Mouse (Mus musculus) forebrain, embryonic 15.5 days (tissue): ENCODE measurements around the gene Rpf2. TPM values are rescaled to one million over a fixed set of nuclear protein-coding genes. Genes with fewer than 3 reads are reported as not detected.
A peak's percentile ranks its signal among the peaks of the same experiment; 100 is the strongest.

Source experiments
- ATAC-seq: fragments of 200-750 bp; cut with Nextera tagmentation; replicated peaks from 2 replicates; pipeline ENCODE4 v1.8.0; 2017; ENCODE audit warnings: mild to moderate bottlenecking, moderate TSS enrichment, moderate library complexity
- H3K27ac ChIP-seq: fragments of 300-500 bp; sonication (generic); replicated peaks from 2 replicates; pipeline ENCODE4 v1.5.1; 2015; ENCODE audit warnings: mild to moderate bottlenecking, inconsistent platforms
- H3K27me3 ChIP-seq: fragments of 300-500 bp; sonication (generic); 2 replicates; pipeline ENCODE4 v1.6.1; 2015; ENCODE audit warnings: inconsistent platforms
- H3K36me3 ChIP-seq: fragments of 300-500 bp; sonication (generic); 2 replicates; pipeline ENCODE4 v1.6.1; 2015; ENCODE audit warnings: mild to moderate bottlenecking, inconsistent platforms
- H3K4me1 ChIP-seq: fragments of 300-500 bp; sonication (generic); 2 replicates; pipeline ENCODE4 v1.6.1; 2015; ENCODE audit warnings: inconsistent platforms
- H3K4me2 ChIP-seq: fragments of 300-500 bp; sonication (generic); replicated peaks from 2 replicates; pipeline ENCODE4 v1.6.1; 2015; ENCODE audit warnings: mild to moderate bottlenecking, inconsistent platforms
- H3K4me3 ChIP-seq: fragments of 300-500 bp; sonication (generic); 2 replicates; pipeline ENCODE4 v1.5.1; 2015; ENCODE audit warnings: mild to moderate bottlenecking, inconsistent platforms
- H3K9ac ChIP-seq: fragments of 300-500 bp; sonication (generic); replicated peaks from 2 replicates; pipeline ENCODE4 v1.6.1; 2015; ENCODE audit warnings: mild to moderate bottlenecking, inconsistent platforms
- H3K9me3 ChIP-seq: fragments of 300-500 bp; sonication (generic); 2 replicates; pipeline ENCODE4 v1.6.1; 2016; ENCODE audit warnings: inconsistent platforms
- WGBS: fragments of 180-500 bp; shearing (Covaris S2); methylation state at CpG from one replicate; pipeline ENCODE4 v1.1.7; 2015; ENCODE audit warnings: mixed read lengths; 5-methylcytosine and 5-hydroxymethylcytosine counted together
- polyA plus RNA-seq: library from polyadenylated mRNA; unstranded; fragments of >200 nt; fragmentation: Nextera tagmentation; extraction: Ambion mirVana; gene quantifications from 2 replicates; pipeline ENCODE4 v1.2.1, GENCODE M21; 2015

Rpf2 gene
- polyA plus RNA-seq, result 72.9 and 80.1 TPM in 2 replicates

DNA sequence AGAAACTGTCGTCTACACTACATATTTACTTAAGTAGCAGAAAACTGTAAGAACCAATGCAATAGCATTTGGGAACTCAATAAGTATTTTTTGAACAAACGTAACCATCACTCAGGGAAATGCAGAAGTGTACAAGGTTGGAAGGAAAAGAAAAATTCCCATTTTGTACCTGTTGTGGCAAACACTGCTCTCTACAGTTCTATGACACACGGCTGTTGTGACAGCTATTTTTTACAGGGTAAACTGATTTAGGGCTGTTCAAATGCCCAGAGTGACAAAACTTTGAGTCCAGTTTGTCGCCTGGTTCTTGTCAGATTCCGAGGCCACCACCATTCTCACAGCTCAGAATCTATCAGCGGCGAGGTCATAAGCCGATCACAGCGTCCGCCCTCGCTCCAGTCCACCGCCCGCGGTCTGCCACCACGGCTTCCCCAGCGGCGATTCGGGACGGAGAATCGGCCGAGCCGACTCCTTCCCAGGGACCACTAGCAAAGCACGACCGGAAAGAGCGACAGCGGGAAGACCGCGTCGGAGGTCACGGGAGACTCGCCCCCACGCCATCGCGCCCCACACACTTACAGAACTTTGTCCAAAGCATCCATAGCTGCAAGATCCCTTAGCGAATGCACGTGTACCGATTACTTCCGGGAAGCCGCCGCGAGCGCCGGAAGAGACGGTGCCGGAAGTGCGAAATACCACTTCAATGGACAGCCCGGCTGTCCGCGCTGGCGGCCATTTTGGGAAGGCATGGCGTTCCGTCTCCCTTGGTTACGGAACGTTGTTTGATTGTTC is at the start of gene Rpf2:
Gene Rpf2, minus strand, starts transcription at position 663 of the 792 bp plus-strand sequence.
- peaks cover 53% of the 10 kb centered on the region for H3K36me3 ChIP-seq
- peaks cover 15% of the 10 kb centered on the region for H3K4me1 ChIP-seq
- 1% methylated on average over 54 of the region's 54 CpGs for WGBS
- H3K4me3 ChIP-seq, result peak within 1 kb of the TSS; percentile 58
- H3K4me2 ChIP-seq, result peak within 1 kb of the TSS; percentile 76
- peak within 1 kb of the TSS; percentile 51 for H3K9ac ChIP-seq
- no peaks in the 10 kb centered on the region for H3K9me3 ChIP-seq
- H3K27me3 ChIP-seq, result no peaks in the 10 kb centered on the region
- peak within 1 kb of the TSS; percentile 80 for H3K27ac ChIP-seq
- ATAC-seq, result peak; percentile 95

DNA sequence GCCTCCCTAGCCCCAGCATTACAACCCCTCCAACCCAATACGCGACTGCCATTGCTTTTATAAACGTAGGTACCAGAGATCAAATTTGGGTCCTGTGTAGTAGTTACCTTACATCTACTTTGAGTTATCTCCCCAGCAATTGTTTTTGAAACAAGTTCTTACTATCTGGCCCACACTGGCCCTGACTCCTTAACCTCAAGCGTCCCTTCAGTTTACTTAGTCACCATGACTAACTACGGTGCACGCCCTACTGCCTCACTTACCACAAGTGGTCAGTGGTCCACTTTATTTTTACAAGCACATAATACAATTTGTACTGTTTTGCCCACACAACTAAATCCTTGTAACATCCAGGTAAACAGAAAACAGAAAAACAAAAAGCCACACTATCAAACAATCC is 45.8 kb upstream of the Rpf2 start:
- no peaks in the 10 kb centered on the region for H3K9me3 ChIP-seq
- ATAC-seq, result no peak
- peaks cover 9% of the 10 kb centered on the region; the same call in 1 of the 2 replicates for H3K4me1 ChIP-seq
- peaks cover 27% of the 10 kb centered on the region for H3K36me3 ChIP-seq
- H3K4me3 ChIP-seq, result no peak overlapping the region
- 96% methylated on average over 6 of the region's 6 CpGs for WGBS
- no peak overlapping the region for H3K4me2 ChIP-seq
- H3K27ac ChIP-seq, result no peak overlapping the region
- H3K9ac ChIP-seq, result no peak overlapping the region
- no peaks in the 10 kb centered on the region for H3K27me3 ChIP-seq

DNA sequence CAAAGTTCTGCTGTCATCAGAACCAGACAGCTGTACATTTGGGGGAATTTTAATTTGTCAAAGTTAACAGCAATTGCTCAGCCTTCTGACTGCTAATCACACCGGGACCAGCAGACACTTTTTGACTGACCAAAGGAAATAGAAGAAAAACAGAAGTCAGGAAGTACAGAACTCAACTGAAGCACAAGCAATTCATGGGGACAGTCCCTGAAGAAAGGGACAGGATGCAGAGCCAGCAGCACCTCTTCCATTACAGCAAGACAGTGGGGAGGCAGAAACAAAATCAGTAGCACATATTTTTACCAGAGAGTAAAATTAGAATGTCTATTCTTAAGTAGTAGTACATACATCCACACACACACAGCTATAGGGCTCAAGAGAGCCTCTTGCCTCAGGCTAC is 39.9 kb upstream of the Rpf2 start:
- Histone ChIP-seq H3K27me3 (no peaks in the 10 kb centered on the region), H3K4me3 (no peak overlapping the region), H3K4me2 (no peak overlapping the region), H3K4me1 (peaks cover 3% of the 10 kb centered on the region; the same call in 1 of the 2 replicates), H3K9me3 (no peaks in the 10 kb centered on the region), H3K9ac (no peak overlapping the region), H3K36me3 (peaks cover 29% of the 10 kb centered on the region), H3K27ac (no peak overlapping the region)
- ATAC-seq, result no peak
- WGBS, result 98% methylated on average over 1 of the region's 1 CpGs

DNA sequence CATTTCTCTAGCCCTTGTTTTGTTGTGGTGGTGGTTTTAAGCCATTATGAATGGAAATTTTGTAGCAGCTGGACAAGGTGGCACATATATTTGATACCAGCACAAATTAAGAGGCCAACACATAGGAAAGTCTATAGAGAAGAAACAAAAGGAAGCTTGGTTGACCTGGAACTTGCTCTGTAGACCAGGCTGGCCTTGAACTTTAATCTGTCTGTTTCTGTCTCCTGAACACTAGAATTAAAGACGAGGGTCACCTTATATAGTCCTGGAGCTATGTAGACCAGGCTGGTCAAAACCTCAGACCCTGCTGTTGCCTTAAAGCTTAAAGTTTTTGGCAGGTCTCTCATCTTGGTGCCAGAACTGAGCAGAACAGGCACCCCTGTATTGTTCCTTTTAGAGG is 38.7 kb upstream of the Rpf2 start:
- Histone ChIP-seq H3K27ac (no peak overlapping the region), H3K9me3 (no peaks in the 10 kb centered on the region), H3K4me1 (peaks cover 3% of the 10 kb centered on the region; the same call in 1 of the 2 replicates), H3K27me3 (no peaks in the 10 kb centered on the region), H3K36me3 (peaks cover 19% of the 10 kb centered on the region), H3K9ac (no peak overlapping the region), H3K4me3 (no peak overlapping the region), H3K4me2 (no peak overlapping the region)
- no peak for ATAC-seq
- 79% methylated on average over 1 of the region's 1 CpGs for WGBS

DNA sequence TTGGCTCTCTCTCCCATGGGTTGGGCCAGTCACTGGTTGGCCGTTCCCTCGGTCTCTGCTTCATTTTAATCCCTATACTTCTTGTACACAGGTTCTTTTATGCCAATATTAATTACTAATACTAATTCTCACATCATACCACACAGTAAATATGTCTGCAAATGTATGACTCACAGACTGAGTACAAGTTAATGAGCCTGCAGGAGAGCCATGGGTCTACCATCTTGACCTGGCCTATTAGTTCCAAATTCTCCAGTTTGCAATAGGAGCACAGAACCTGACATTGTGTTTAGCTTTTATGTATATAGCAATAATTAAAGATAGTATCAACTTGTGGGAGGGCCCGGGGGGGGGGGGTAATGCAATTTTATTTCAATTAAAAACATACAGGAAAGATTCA is 38.2 kb upstream of the Rpf2 start:
- Histone ChIP-seq H3K4me2 (no peak overlapping the region), H3K4me3 (no peak overlapping the region), H3K4me1 (peaks cover 3% of the 10 kb centered on the region; the same call in 1 of the 2 replicates), H3K9me3 (no peaks in the 10 kb centered on the region), H3K27me3 (no peaks in the 10 kb centered on the region), H3K27ac (no peak overlapping the region), H3K36me3 (peaks cover 17% of the 10 kb centered on the region), H3K9ac (no peak overlapping the region)
- ATAC-seq, result peak; percentile 51; the same call in 1 of the 2 replicates
- WGBS, result 78% methylated on average over 3 of the region's 3 CpGs

DNA sequence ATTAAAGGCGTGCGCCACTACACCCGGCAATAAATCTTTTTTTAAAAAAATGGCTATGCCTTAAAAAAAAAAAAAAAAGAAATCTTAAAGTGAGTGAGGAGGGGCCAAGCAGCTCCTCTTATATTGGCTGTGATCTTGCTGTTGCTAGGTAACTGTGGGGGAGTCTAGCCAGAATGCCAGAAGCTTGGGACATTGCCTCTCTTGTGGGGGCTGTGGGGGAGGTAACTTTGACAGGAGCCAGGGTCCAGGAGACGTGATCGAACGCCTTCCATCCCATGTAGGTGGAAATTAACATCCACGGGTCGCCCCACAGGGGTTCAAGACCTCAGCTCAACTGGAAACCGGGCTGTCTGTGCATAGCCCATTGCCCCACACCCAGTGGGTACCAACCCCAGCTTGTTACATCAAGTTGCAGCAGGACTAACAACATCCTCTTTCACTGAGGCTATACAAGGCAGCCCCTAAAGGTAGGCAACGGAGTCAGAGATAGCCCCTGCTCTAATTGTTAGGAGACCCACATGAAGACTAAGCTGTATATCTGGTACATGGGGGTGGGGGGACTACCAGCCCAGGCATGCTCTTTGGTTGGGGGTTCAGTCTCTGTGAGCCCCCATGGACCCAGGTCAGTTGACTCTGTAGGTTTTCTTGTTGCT is 37.5 kb upstream of the Rpf2 start:
- Histone ChIP-seq H3K36me3 (peaks cover 13% of the 10 kb centered on the region), H3K4me2 (no peak overlapping the region), H3K9ac (no peak overlapping the region), H3K4me3 (no peak overlapping the region), H3K27ac (no peak overlapping the region), H3K4me1 (peaks cover 3% of the 10 kb centered on the region; the same call in 1 of the 2 replicates), H3K27me3 (no peaks in the 10 kb centered on the region), H3K9me3 (no peaks in the 10 kb centered on the region)
- peak; percentile 60 for ATAC-seq
- WGBS, result 79% methylated on average over 10 of the region's 10 CpGs

DNA sequence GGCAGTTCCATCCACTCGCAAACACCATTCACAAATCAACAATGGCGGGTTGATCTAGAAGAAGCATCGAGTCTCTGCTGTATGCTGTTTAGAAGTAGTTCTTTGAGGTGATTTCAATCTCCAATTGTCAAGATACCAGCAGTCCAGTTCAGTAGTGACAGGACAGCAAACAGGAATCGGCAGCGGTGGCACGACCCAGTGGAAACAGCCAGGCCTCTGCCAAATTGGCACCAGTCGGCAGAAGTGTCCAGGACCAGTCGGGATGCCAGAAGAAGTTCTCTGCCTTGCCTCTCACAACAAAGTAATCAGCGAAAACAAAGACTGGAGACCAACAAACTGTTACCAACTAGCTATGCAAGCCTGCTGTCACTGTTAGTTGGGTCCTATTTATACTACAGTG is 36.8 kb upstream of the Rpf2 start:
- peaks cover 3% of the 10 kb centered on the region; the same call in 1 of the 2 replicates for H3K4me1 ChIP-seq
- H3K4me3 ChIP-seq, result no peak overlapping the region
- no peaks in the 10 kb centered on the region for H3K27me3 ChIP-seq
- H3K36me3 ChIP-seq, result peaks cover 12% of the 10 kb centered on the region
- no peak overlapping the region for H3K9ac ChIP-seq
- H3K4me2 ChIP-seq, result no peak overlapping the region
- no peaks in the 10 kb centered on the region for H3K9me3 ChIP-seq
- ATAC-seq, result no peak
- WGBS, result 90% methylated on average over 9 of the region's 9 CpGs
- no peak overlapping the region for H3K27ac ChIP-seq

DNA sequence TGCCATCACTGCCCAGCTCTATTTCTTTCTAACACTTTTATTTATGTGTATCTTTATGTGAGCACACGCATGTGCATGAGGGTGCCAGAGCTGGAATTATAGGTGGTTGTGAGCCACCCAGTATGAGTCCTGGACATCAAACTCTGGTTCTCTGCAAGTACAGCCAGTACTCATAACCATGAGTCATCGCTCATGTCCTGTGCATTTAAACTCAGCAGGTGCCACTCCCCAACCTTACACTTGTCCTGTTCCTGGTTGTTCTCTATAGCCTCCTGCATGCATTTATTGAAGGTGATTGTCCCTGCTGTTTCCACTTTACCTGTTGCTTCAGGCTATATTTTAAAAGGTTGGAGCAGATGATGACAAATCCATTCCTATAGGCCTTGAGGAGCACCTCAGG is 34.7 kb upstream of the Rpf2 start:
- Histone ChIP-seq H3K4me3 (no peak overlapping the region), H3K4me1 (peaks cover 3% of the 10 kb centered on the region; the same call in 1 of the 2 replicates), H3K36me3 (peaks cover 8% of the 10 kb centered on the region), H3K27ac (no peak overlapping the region), H3K4me2 (no peak overlapping the region), H3K9me3 (no peaks in the 10 kb centered on the region), H3K27me3 (no peaks in the 10 kb centered on the region), H3K9ac (no peak overlapping the region)
- no peak for ATAC-seq
- 94% methylated on average over 2 of the region's 2 CpGs for WGBS

DNA sequence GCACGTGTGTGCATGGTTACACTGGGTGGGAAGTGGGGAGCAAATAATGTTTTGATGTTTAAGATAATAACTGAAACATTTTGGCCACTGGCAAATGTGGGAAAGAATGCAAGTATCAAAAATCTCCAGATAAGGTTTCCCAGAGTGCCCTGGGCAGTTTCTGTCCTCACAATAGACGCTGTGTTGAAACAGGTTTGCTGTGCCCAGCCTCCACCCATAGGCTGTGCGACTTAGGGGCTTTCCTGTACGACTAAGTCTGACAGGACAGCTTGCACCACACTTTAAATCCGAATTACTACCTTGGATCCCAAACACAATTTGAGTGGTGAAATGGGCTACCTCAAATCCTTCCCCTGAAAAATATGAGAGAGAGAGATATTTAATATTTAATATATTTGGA is 31.5 kb upstream of the Rpf2 start:
- no peaks in the 10 kb centered on the region for H3K4me1 ChIP-seq
- ATAC-seq, result no peak
- no peaks in the 10 kb centered on the region for H3K9me3 ChIP-seq
- no peak overlapping the region for H3K27ac ChIP-seq
- no peak overlapping the region for H3K9ac ChIP-seq
- no peaks in the 10 kb centered on the region for H3K27me3 ChIP-seq
- no peak overlapping the region for H3K4me3 ChIP-seq
- H3K4me2 ChIP-seq, result no peak overlapping the region
- 75% methylated on average over 5 of the region's 5 CpGs for WGBS
- H3K36me3 ChIP-seq, result no peaks in the 10 kb centered on the region

DNA sequence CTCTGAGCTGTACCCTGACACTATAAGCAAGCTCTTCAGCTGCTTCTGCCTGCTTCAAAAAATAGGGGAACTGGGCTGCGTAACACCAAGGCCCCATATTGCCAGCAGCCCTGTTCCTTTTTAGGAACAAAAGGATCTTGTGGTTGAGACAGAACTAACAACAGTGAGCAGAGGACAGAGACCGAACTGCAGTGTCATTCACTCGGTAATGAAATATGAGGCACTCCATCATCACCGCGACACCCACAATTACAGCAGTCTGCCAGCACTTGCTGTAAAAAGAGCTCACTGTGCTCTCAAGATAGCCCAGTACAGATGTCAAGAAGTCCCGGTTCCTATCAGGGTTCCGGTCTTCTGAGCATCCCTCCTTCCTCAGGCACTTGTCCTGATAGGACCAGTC is 29.2 kb upstream of the Rpf2 start:
- Histone ChIP-seq H3K36me3 (no peaks in the 10 kb centered on the region), H3K4me2 (no peak overlapping the region), H3K4me3 (no peak overlapping the region), H3K27me3 (no peaks in the 10 kb centered on the region), H3K9ac (no peak overlapping the region), H3K27ac (no peak overlapping the region), H3K9me3 (no peaks in the 10 kb centered on the region), H3K4me1 (no peaks in the 10 kb centered on the region)
- WGBS, result 85% methylated on average over 7 of the region's 7 CpGs
- no peak for ATAC-seq

DNA sequence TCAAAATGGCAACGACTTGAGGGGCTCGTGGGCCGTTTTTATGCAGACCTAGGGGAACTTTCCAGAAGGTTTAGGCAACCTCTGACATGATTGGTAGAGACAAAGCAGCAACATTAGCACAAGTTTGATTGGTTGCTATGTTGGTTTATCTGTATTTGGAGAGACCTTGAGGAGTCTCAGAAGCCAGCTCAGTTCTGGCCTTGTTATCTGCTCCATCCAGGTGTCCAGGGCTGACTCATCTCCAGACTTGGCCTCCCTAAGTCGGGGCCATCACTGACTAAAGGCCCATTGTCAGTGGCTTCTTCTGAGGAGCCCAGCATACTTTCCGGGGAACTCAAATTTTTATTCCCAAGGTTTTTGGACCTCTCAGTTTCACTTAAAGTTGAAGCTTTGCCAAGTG is 27.1 kb upstream of the Rpf2 start:
- Histone ChIP-seq H3K4me2 (no peak overlapping the region), H3K4me3 (no peak overlapping the region), H3K9me3 (no peaks in the 10 kb centered on the region), H3K36me3 (no peaks in the 10 kb centered on the region), H3K9ac (no peak overlapping the region), H3K27ac (no peak overlapping the region), H3K4me1 (no peaks in the 10 kb centered on the region), H3K27me3 (no peaks in the 10 kb centered on the region)
- 87% methylated on average over 5 of the region's 5 CpGs for WGBS
- no peak for ATAC-seq

DNA sequence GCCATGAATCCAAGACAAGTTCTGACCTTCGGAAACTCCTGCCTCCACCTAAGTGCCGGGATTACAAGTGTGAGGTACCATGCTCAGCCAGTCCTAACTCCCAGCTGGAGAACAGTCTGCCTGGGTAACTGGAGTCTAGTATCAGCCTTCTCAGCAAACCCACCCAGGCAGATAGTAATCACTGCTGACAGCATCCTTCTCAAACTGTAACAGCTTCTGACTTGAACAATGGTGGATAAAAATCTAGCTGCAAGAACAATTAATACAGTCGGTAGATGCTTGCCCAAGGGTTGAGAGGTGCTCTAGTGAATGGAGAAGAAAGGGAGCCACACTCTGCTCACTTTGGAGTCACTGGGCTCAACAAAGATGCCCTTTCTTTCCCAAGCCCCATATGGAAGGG is 24.4 kb upstream of the Rpf2 start:
- no peak for ATAC-seq
- Histone ChIP-seq H3K9me3 (no peaks in the 10 kb centered on the region), H3K4me3 (no peak overlapping the region), H3K27ac (no peak overlapping the region), H3K36me3 (no peaks in the 10 kb centered on the region), H3K9ac (no peak overlapping the region), H3K4me1 (no peaks in the 10 kb centered on the region), H3K4me2 (no peak overlapping the region), H3K27me3 (no peaks in the 10 kb centered on the region)
- WGBS, result 84% methylated on average over 3 of the region's 3 CpGs
